ENCODE assay signal across 8 mouse cellular contexts in genomic region chr2:4558651-4559203, GRCm38 (mm10).
A peak's percentile ranks its signal among the peaks of the same experiment; 100 is the strongest.
DNase-seq lines count a peak whose midpoint lies in the region; ATAC-seq lines count a peak whose summit lies in the region.

No protein-coding gene starts in this region.

- no peaks in the 10 kb centered on the region for H3K36me3 ChIP-seq in intestine, embryonic 14.5 days (ENCODE audit: control insufficient read depth, insufficient read depth, low read length)
- peaks cover 1% of the 10 kb centered on the region; the same call in 1 of the 2 replicates for H3K36me3 ChIP-seq in neural tube, embryonic 13.5 days

- H3K4me3 ChIP-seq in intestine, embryonic 14.5 days (ENCODE audit: low read depth, low read length) = peak overlapping the region; percentile 59
- peak overlapping the region; percentile 41 for H3K4me3 ChIP-seq in neural tube, embryonic 13.5 days

- peak overlapping the region; percentile 66 for H3K9ac ChIP-seq in intestine, embryonic 14.5 days (ENCODE audit: low read length)
- H3K9ac ChIP-seq in neural tube, embryonic 13.5 days = peak overlapping the region; percentile 74

- DNase-seq in CD4-positive, CD25-positive, alpha-beta regulatory T cell, adult 2 months (ENCODE audit: low read depth, low spot score) = peak; percentile 5
- DNase-seq in retina, postnatal 1 day = peak; percentile 30
- DNase-seq in retina, embryonic 14.5 days (ENCODE audit: low spot score) = no peak
- no peak for DNase-seq in intestine, embryonic 14.5 days (ENCODE audit: low spot score)
- DNase-seq in T-cell, adult 2 months (ENCODE audit: low spot score) = no peak
- no peak for DNase-seq in layer of hippocampus, adult 18-20 months (ENCODE audit: low spot score in 2 of 2)

- H3K9me3 ChIP-seq in intestine, embryonic 14.5 days (ENCODE audit: control insufficient read depth, low read length) = no peaks in the 10 kb centered on the region
- no peaks in the 10 kb centered on the region for H3K9me3 ChIP-seq in neural tube, embryonic 13.5 days

- peak overlapping the region; percentile 72 for H3K4me2 ChIP-seq in intestine, embryonic 14.5 days (ENCODE audit: low read length)
- peak overlapping the region; percentile 70 for H3K4me2 ChIP-seq in neural tube, embryonic 13.5 days

- H3K27ac ChIP-seq in intestine, embryonic 14.5 days (ENCODE audit: low read depth) = peak overlapping the region; percentile 97
- peak overlapping the region; percentile 93 for H3K27ac ChIP-seq in neural tube, embryonic 13.5 days (replicated peaks)

- 19% methylated on average over 8 of the region's 8 CpGs for WGBS in intestine, embryonic 14.5 days
- 16% methylated on average over 8 of the region's 8 CpGs for WGBS in neural tube, embryonic 13.5 days

- H3K4me1 ChIP-seq in intestine, embryonic 14.5 days (replicated peaks; ENCODE audit: control insufficient read depth, insufficient read depth, low read length) = peaks cover 47% of the 10 kb centered on the region
- H3K4me1 ChIP-seq in neural tube, embryonic 13.5 days (replicated peaks) = peaks cover 83% of the 10 kb centered on the region

- no peaks in the 10 kb centered on the region for H3K27me3 ChIP-seq in intestine, embryonic 14.5 days (replicated peaks; ENCODE audit: control insufficient read depth, insufficient read depth, low read length)
- no peaks in the 10 kb centered on the region for H3K27me3 ChIP-seq in neural tube, embryonic 13.5 days

- no peak for ATAC-seq in CD4-positive, CD25-positive, alpha-beta regulatory T cell, adult 4 months
- no peak for ATAC-seq in intestine, embryonic 14.5 days (replicated peaks; ENCODE audit: low FRiP score, low TSS enrichment, low read depth)
- no peak for ATAC-seq in neural tube, embryonic 13.5 days (ENCODE audit: low read depth)

Comparison
In these comparisons a context has a peak if more than half of its experiments do, and no peak if none do; other contexts are left out.
1. DNase-seq: peak in CD4-positive, CD25-positive, alpha-beta regulatory T cell, adult 2 months (single experiment) and retina, postnatal 1 day (single experiment); none in retina, embryonic 14.5 days (single experiment), intestine, embryonic 14.5 days (single experiment), T-cell, adult 2 months (single experiment) and layer of hippocampus, adult 18-20 months (0 of 2).